Mouse (Mus musculus) lung, embryonic 14.5 days (tissue): ENCODE measurements around the gene Ccdc177. TPM values are rescaled to one million over a fixed set of nuclear protein-coding genes. Genes with fewer than 3 reads are reported as not detected.

Experiments used
- ATAC-seq: fragments of 200-750 bp; cut with Nextera tagmentation; 2 replicates; pipeline ENCODE4 v1.8.0; 2017; ENCODE audit warnings: mild to moderate bottlenecking, moderate TSS enrichment, moderate library complexity; ENCODE audit not compliant: insufficient read depth
- DNase-seq: peaks from one replicate; pipeline ENCODE4 v3.0.0-alpha.2; 2015
- H3K27ac ChIP-seq: fragments of 300-500 bp; sonication (generic); 2 replicates; pipeline ENCODE4 v1.5.1; 2014; ENCODE audit warnings: low read depth, mild to moderate bottlenecking, moderate library complexity
- H3K27me3 ChIP-seq: fragments of 300-500 bp; sonication (generic); 2 replicates; pipeline ENCODE4 v1.6.1; 2014; ENCODE audit warnings: low read length, control low read depth; ENCODE audit not compliant: insufficient read depth
- H3K36me3 ChIP-seq: fragments of 300-500 bp; sonication (generic); 2 replicates; pipeline ENCODE4 v1.6.1; 2014; ENCODE audit warnings: control low read depth; ENCODE audit not compliant: insufficient read depth
- H3K4me1 ChIP-seq: fragments of 300-500 bp; sonication (generic); 2 replicates; pipeline ENCODE4 v1.6.1; 2014; ENCODE audit warnings: antibody characterized with exemption, control low read depth; ENCODE audit not compliant: insufficient read depth
- H3K4me2 ChIP-seq: fragments of 300-500 bp; sonication (generic); 2 replicates; pipeline ENCODE4 v1.6.1; 2014; ENCODE audit warnings: mild to moderate bottlenecking
- H3K4me3 ChIP-seq: fragments of 300-500 bp; sonication (generic); 2 replicates; pipeline ENCODE4 v1.5.1; 2014; ENCODE audit warnings: low read depth, low read length
- H3K9ac ChIP-seq: fragments of 300-500 bp; sonication (generic); 2 replicates; pipeline ENCODE4 v1.6.1; 2014
- H3K9me3 ChIP-seq: fragments of 300-500 bp; sonication (generic); 2 replicates; pipeline ENCODE4 v1.6.1; 2016; ENCODE audit warnings: low read depth, low read length, control low read depth
- CTCF ChIP-seq: IDR thresholded peaks from 2 replicates; pipeline ENCODE4 v1.5.1; 2016; ENCODE audit warnings: antibody characterized with exemption, low read depth
- WGBS: fragments of 180-500 bp; shearing (Covaris S2); extraction: QIAGEN DNeasy Blood & Tissue Kit; methylation state at CpG from one replicate; pipeline ENCODE4 v1.1.7; 2014; 5-methylcytosine and 5-hydroxymethylcytosine counted together
- polyA plus RNA-seq: library from polyadenylated mRNA; unstranded; fragments of >200 nt; fragmentation: Nextera tagmentation; extraction: Ambion mirVana; gene quantifications from 2 replicates; pipeline ENCODE4 v1.2.1, GENCODE M21; 2014

Gene Ccdc177
- polyA plus RNA-seq, 1 experiment from 2014 or later, result 0.04 TPM

DNA sequence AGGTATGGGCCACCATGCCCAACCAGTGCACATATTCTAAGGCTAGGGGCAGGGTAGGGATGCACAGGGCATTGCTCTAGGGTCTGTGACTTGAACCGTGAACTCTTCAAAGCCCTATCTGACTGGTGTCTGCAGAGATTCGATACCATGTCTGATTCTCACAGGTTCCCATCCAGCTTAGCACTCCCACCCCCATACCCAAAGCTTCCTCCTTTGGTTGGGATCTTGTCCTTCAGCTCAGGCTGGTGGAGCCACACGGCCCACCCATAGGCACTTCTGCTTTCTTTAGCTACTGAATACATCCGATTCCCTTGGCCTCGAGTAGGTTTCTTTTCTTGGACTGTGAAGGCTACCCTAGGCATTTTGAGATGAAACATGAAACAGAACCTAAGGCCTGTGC lies 24.5 kb upstream of the Ccdc177 start:
- no peak for TF ChIP-seq CTCF
- no peaks in the 10 kb centered on the region for H3K36me3 ChIP-seq
- H3K9me3 ChIP-seq, result no peaks in the 10 kb centered on the region
- DNase-seq (no peak), ATAC-seq (no peak)
- H3K4me3 ChIP-seq, result no peak overlapping the region
- H3K27ac ChIP-seq, result no peak overlapping the region
- 80% methylated on average over 5 of the region's 5 CpGs for WGBS
- H3K4me1 ChIP-seq, result no peaks in the 10 kb centered on the region
- no peak overlapping the region for H3K4me2 ChIP-seq
- no peaks in the 10 kb centered on the region for H3K27me3 ChIP-seq
- no peak overlapping the region for H3K9ac ChIP-seq

DNA sequence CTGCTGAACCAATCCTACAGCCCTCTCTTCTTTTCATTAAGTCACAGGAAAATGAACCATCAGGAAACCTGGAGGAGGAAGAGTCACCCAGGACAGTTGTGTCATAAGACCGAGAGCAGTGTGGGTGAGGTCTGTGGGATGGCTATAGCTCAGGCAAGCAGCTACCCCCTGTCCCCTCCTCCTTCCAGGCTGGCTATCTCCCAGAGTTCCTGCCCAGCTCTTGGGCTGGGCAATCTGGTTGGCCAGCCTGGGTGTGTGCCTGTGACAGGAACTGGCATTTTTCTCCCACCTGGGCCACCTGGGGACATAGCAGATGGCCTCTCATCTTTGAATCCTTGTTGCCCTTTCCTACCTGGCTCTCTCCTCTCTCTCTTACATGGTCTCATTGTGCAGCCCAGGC lies 23.4 kb upstream of the Ccdc177 start:
- Histone ChIP-seq H3K4me2 (no peak overlapping the region), H3K4me1 (no peaks in the 10 kb centered on the region), H3K27me3 (no peaks in the 10 kb centered on the region), H3K27ac (no peak overlapping the region), H3K4me3 (no peak overlapping the region), H3K9me3 (no peaks in the 10 kb centered on the region), H3K36me3 (no peaks in the 10 kb centered on the region), H3K9ac (no peak overlapping the region)
- no peak for TF ChIP-seq CTCF
- 56% methylated on average over 1 of the region's 1 CpGs for WGBS
- ATAC-seq (no peak), DNase-seq (no peak)

DNA sequence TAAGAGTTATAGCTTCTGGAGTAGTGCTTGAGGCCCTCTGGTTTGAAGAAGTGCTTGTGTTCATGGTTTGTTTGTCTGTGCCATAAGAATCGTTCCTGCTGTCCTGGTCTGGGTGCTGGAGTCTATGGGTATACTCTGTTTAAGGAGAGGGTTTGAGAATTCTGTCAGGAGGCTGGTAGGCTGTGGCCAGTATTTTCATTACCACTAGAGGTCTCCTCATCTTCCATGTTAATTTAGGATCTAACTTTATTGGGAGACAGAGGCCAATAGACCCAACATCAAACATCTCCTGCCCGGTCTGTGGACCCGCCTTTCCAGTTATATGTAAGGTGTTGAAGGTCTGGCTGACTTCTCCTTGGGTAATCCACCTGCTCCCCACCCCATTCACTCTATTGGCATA lies 22.4 kb upstream of the Ccdc177 start:
- no peaks in the 10 kb centered on the region for H3K36me3 ChIP-seq
- H3K4me3 ChIP-seq, result no peak overlapping the region
- no peaks in the 10 kb centered on the region for H3K4me1 ChIP-seq
- no peaks in the 10 kb centered on the region for H3K27me3 ChIP-seq
- DNase-seq (peak; percentile 56), ATAC-seq (no peak)
- H3K27ac ChIP-seq, result no peak overlapping the region
- no peak overlapping the region for H3K4me2 ChIP-seq
- H3K9ac ChIP-seq, result no peak overlapping the region
- no peaks in the 10 kb centered on the region for H3K9me3 ChIP-seq
- peak; percentile 45 for TF ChIP-seq CTCF
- 30% methylated on average over 3 of the region's 3 CpGs for WGBS

DNA sequence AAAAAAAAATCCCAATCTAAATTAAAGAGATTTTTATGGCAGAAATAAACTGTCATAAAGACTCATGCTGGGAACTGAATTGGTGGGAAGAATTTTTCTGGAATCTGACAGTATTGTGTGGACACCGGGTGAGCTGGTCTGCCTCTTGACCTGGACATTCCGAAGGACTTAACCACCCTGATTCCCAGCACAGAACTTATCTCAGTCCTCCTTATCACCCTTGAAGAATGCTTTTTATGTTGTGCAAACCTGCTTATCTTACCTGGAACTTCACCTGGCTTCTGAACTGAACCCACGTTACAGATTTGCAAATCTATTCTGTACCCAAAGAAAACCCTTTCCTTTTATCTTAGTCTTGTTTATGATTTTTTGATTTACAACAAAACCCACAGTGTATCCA lies 21.7 kb upstream of the Ccdc177 start:
- Histone ChIP-seq H3K27ac (no peak overlapping the region), H3K9me3 (no peaks in the 10 kb centered on the region), H3K4me3 (no peak overlapping the region), H3K36me3 (no peaks in the 10 kb centered on the region), H3K27me3 (no peaks in the 10 kb centered on the region), H3K4me1 (no peaks in the 10 kb centered on the region), H3K4me2 (no peak overlapping the region), H3K9ac (no peak overlapping the region)
- WGBS, result 47% methylated on average over 3 of the region's 3 CpGs
- TF ChIP-seq CTCF, result no peak
- DNase-seq (no peak), ATAC-seq (no peak)

DNA sequence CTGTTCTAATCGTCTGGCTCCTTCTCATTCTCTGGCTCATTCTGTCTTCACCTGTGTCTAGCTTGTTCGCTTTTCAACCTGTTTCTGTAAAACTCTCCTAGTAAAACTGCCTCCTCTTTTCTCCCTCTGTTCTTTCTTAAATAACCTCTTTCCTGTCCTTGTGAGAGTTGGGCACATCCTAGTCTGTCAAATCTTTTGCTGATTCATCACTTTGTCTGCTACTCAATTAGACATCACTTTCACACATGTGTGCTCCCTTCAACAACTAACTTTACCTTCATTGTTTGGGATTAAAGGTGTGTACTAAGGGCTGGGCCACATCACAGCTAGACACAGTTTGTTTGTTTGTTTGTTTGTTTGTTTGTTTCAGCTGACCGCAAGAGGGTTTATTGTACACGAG lies 19.3 kb upstream of the Ccdc177 start:
- no peak for ATAC-seq
- Histone ChIP-seq H3K27ac (no peak overlapping the region), H3K9me3 (no peaks in the 10 kb centered on the region), H3K9ac (no peak overlapping the region), H3K4me2 (no peak overlapping the region), H3K4me3 (no peak overlapping the region), H3K27me3 (no peaks in the 10 kb centered on the region), H3K4me1 (no peaks in the 10 kb centered on the region), H3K36me3 (no peaks in the 10 kb centered on the region)
- DNase-seq, result no peak
- WGBS, result 82% methylated on average over 4 of the region's 4 CpGs
- TF ChIP-seq CTCF, result no peak

DNA sequence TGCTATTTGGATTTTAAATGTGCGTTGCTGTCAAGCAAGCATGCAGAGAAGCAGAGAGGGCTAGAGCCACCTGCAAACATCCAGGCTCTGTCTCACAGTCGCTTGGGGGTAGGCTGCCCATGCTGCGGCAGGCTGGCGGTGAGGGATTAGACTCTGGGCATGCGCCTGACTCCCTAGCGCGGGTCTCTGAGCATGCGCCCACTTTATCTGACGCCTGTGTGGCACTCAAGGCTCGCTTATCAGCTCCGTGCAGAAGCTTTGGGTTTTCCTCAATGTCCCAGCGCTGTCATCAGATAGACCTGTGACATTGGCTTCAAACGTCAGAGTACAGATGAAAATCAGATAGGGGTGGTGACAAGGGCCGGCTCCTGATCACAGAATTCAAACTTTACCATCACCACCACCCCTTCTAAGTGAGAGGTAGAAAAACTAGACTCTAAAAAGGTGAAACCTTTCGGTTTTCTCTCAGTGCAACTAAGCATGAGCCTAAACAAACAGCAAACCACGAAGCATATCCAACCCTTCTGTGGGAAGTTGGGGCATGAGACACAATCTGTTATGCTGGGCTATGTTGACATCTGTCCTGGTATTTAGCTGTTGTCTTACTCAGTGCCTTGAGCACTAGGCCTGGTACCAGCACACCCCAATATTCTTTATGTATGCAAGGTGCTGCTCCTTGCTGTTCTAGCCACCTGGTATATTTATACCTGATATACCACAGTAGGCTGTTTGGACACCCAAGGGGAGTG lies 17.9 kb upstream of the Ccdc177 start:
- ATAC-seq (peak; percentile 80), DNase-seq (no peak)
- Histone ChIP-seq H3K4me1 (no peaks in the 10 kb centered on the region), H3K27ac (no peak overlapping the region), H3K9me3 (no peaks in the 10 kb centered on the region), H3K4me3 (no peak overlapping the region), H3K36me3 (no peaks in the 10 kb centered on the region), H3K27me3 (no peaks in the 10 kb centered on the region), H3K9ac (no peak overlapping the region), H3K4me2 (0 out of 2 replicates have a peak overlapping the region, but pooled peaks have one; percentile 27)
- WGBS, result 64% methylated on average over 16 of the region's 16 CpGs
- TF ChIP-seq CTCF, result no peak

DNA sequence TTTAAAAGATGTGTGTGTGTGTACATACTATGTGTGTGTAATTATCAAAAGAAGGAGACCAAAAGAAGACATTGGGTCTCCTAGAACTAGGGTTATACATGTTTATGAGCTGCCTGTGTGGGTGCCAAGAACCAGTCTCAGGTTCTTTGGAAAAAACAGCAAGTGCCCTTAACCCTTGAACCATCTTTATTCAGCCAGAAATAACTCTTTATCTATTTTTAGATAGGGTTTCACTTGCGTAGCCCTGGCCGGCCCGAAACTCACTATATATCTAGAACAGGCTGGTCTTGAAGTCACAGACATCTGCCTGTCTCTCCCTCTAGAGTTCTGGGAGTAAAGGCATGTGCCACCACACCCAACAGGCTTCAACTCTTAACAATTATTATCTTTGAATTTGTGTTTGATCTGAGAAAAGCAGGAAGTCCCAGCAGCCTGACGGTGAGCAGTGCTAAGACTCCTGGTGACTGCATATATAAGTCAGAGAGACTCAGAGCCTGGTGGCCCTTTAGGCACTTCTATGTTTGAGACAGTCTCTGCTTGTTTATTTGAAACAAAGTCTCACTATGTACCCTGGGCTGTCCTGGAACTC lies 15.7 kb upstream of the Ccdc177 start:
- Histone ChIP-seq H3K4me1 (no peaks in the 10 kb centered on the region), H3K4me2 (no peak overlapping the region), H3K36me3 (no peaks in the 10 kb centered on the region), H3K9me3 (no peaks in the 10 kb centered on the region), H3K27ac (no peak overlapping the region), H3K9ac (no peak overlapping the region), H3K4me3 (no peak overlapping the region), H3K27me3 (no peaks in the 10 kb centered on the region)
- WGBS, result 71% methylated on average over 4 of the region's 4 CpGs
- ATAC-seq, result no peak
- TF ChIP-seq CTCF, result no peak
- DNase-seq, result no peak
